Mouse (Mus musculus) adipocyte (in vitro differentiated cells): ENCODE measurements around the gene Cox10.

Source experiments
- DNase-seq: peaks from one replicate; pipeline ENCODE4 v3.0.0-alpha.2; 2016; ENCODE audit warnings: low spot score

Gene Cox10

GRCm38 (mm10) chr11:63953887-63954286 lies 125.4 kb downstream of the Cox10 start:
- DNase-seq = no peak

- DNase-seq = no peak
Observed at GRCm38 (mm10) chr11:63952743-63953191, 126.5 kb downstream of the Cox10 start.

GRCm38 (mm10) chr11:63951831-63952631 lies 127.2 kb downstream of the Cox10 start:
- DNase-seq = no peak

- DNase-seq = no peak
Observed at GRCm38 (mm10) chr11:63948371-63948770, 130.9 kb downstream of the Cox10 start.

- peak; percentile 20 for DNase-seq
Observed at GRCm38 (mm10) chr11:63947024-63947423, 132.2 kb downstream of the Cox10 start.

- no peak for DNase-seq
Observed at GRCm38 (mm10) chr11:63943947-63944346, 135.3 kb downstream of the Cox10 start.

- peak; percentile 5 for DNase-seq
Observed at GRCm38 (mm10) chr11:63943268-63943890, 135.9 kb downstream of the Cox10 start.

GRCm38 (mm10) chr11:63942177-63942576 lies 137.1 kb downstream of the Cox10 start:
- DNase-seq = peak; percentile 40

GRCm38 (mm10) chr11:63936641-63937040 lies 142.6 kb downstream of the Cox10 start:
- no peak for DNase-seq

GRCm38 (mm10) chr11:63926901-63927300 lies 152.4 kb downstream of the Cox10 start:
- DNase-seq = no peak

GRCm38 (mm10) chr11:63925161-63925582 lies 154.1 kb downstream of the Cox10 start:
- DNase-seq = no peak

- DNase-seq = no peak
Observed at GRCm38 (mm10) chr11:63924286-63924930, 154.9 kb downstream of the Cox10 start.

- no peak for DNase-seq
Observed at GRCm38 (mm10) chr11:63923386-63923785, 155.9 kb downstream of the Cox10 start.

- no peak for DNase-seq
Observed at GRCm38 (mm10) chr11:63922091-63922621, 157.1 kb downstream of the Cox10 start, which contains the start of gene Hs3st3b1. Hs3st3b1 (minus strand) TSS chr11:63922290.

- DNase-seq = no peak
Observed at GRCm38 (mm10) chr11:63921044-63921951, 158.0 kb downstream of the Cox10 start.

- no peak for DNase-seq
Observed at GRCm38 (mm10) chr11:63920531-63920930, 158.7 kb downstream of the Cox10 start.

- DNase-seq = no peak
Observed at GRCm38 (mm10) chr11:63919211-63920098, 159.8 kb downstream of the Cox10 start.

GRCm38 (mm10) chr11:63918321-63919105 lies 160.8 kb downstream of the Cox10 start:
- no peak for DNase-seq

GRCm38 (mm10) chr11:63917561-63917960 lies 161.7 kb downstream of the Cox10 start:
- no peak for DNase-seq

- DNase-seq = no peak
Observed at GRCm38 (mm10) chr11:63914388-63914787, 164.9 kb downstream of the Cox10 start.
